Mouse (Mus musculus) limb, embryonic 14.5 days (tissue): ENCODE measurements around the gene Scgn. TPM values are rescaled to one million over a fixed set of nuclear protein-coding genes. Genes with fewer than 3 reads are reported as not detected.

Experiments
- ATAC-seq: fragments of 200-750 bp; cut with Nextera tagmentation; 2 replicates; pipeline ENCODE4 v1.8.0; 2017; ENCODE audit warnings: low read depth, moderate number of reproducible peaks, moderate TSS enrichment; ENCODE audit not compliant: low FRiP score
- DNase-seq: peaks from one replicate; pipeline ENCODE4 v3.0.0-alpha.2; 2015; ENCODE audit warnings: low spot score
- H3K27ac ChIP-seq: fragments of 300-500 bp; sonication (generic); replicated peaks from 2 replicates; pipeline ENCODE4 v1.5.1; 2014; ENCODE audit warnings: low read depth, mild to moderate bottlenecking, low read length, moderate library complexity, mixed read lengths
- H3K27me3 ChIP-seq: fragments of 300-500 bp; sonication (generic); 2 replicates; pipeline ENCODE4 v1.6.1; 2014; ENCODE audit warnings: low read length, mixed read lengths; ENCODE audit not compliant: control insufficient read depth, insufficient read depth
- H3K36me3 ChIP-seq: fragments of 300-500 bp; sonication (generic); 2 replicates; pipeline ENCODE4 v1.6.1; 2014; ENCODE audit warnings: mild to moderate bottlenecking, low read length, moderate library complexity, mixed read lengths; ENCODE audit not compliant: control insufficient read depth, insufficient read depth
- H3K4me1 ChIP-seq: fragments of 300-500 bp; sonication (generic); 2 replicates; pipeline ENCODE4 v1.6.1; 2014; ENCODE audit warnings: antibody characterized with exemption, low read length, mixed read lengths; ENCODE audit not compliant: control insufficient read depth, insufficient read depth
- H3K4me2 ChIP-seq: fragments of 300-500 bp; sonication (generic); replicated peaks from 2 replicates; pipeline ENCODE4 v1.6.1; 2014; ENCODE audit warnings: low read depth, mild to moderate bottlenecking, low read length, moderate library complexity; ENCODE audit not compliant: severe bottlenecking
- H3K4me3 ChIP-seq: fragments of 300-500 bp; sonication (generic); replicated peaks from 2 replicates; pipeline ENCODE4 v1.5.1; 2014; ENCODE audit warnings: low read length
- H3K9ac ChIP-seq: fragments of 300-500 bp; sonication (generic); 2 replicates; pipeline ENCODE4 v1.6.1; 2014; ENCODE audit warnings: mild to moderate bottlenecking, low read depth, low read length, moderate library complexity; ENCODE audit not compliant: severe bottlenecking
- H3K9me3 ChIP-seq: fragments of 300-500 bp; sonication (generic); 2 replicates; pipeline ENCODE4 v1.6.1; 2016; ENCODE audit warnings: low read length; ENCODE audit not compliant: control insufficient read depth
- POLR2A ChIP-seq: fragments of 200-500 bp; IDR thresholded peaks from 2 replicates; pipeline ENCODE4 v1.8.0; 2012; ENCODE audit warnings: inconsistent platforms, mild to moderate bottlenecking, moderate library complexity, borderline replicate concordance; ENCODE audit not compliant: insufficient read depth, insufficient read length; ENCODE audit errors: extremely low read depth
- WGBS: fragments of 180-500 bp; shearing (Covaris S2); extraction: QIAGEN DNeasy Blood & Tissue Kit; methylation state at CpG from one replicate; pipeline ENCODE4 v1.1.7; 2014; 5-methylcytosine and 5-hydroxymethylcytosine counted together
- polyA plus RNA-seq, 2 experiments: library from polyadenylated mRNA; depleted of rRNA in 1 of 2; stranded (reverse) in 1 of 2; unstranded in 1 of 2; fragments of >200 nt; fragmentation: Nextera tagmentation in 1 of 2; extraction: Ambion mirVana in 1 of 2; gene quantifications; 2 replicates each; pipeline versions ENCODE4 v1.2.1 to v1.2.3; 2012 to 2014

Gene Scgn
- polyA plus RNA-seq, 2 experiments, result 0.12 to 0.20 TPM

- Histone ChIP-seq H3K36me3 (no peaks in the 10 kb centered on the region), H3K27me3 (no peaks in the 10 kb centered on the region), H3K9ac (no peak overlapping the region), H3K9me3 (no peaks in the 10 kb centered on the region), H3K27ac (no peak overlapping the region), H3K4me3 (no peak overlapping the region), H3K4me1 (no peaks in the 10 kb centered on the region), H3K4me2 (no peak overlapping the region)
- WGBS, result 39% methylated on average over 2 of the region's 2 CpGs
- TF ChIP-seq POLR2A, result no peak
- DNase-seq (no peak), ATAC-seq (no peak)
Measured at GRCm38 (mm10) chr13:23959776-23960175, 31.2 kb downstream of the Scgn start.

- no peak overlapping the region for H3K27ac ChIP-seq
- H3K4me3 ChIP-seq, result no peak overlapping the region
- no peak overlapping the region for H3K9ac ChIP-seq
- no peaks in the 10 kb centered on the region for H3K9me3 ChIP-seq
- DNase-seq (no peak), ATAC-seq (no peak)
- no peak overlapping the region for H3K4me2 ChIP-seq
- no peak for TF ChIP-seq POLR2A
- H3K4me1 ChIP-seq, result peaks cover 6% of the 10 kb centered on the region; the same call in 1 of the 2 replicates
- H3K27me3 ChIP-seq, result no peaks in the 10 kb centered on the region
- no peaks in the 10 kb centered on the region for H3K36me3 ChIP-seq
- 69% methylated on average over 3 of the region's 3 CpGs for WGBS
Measured at GRCm38 (mm10) chr13:23950928-23951327, 40.1 kb downstream of the Scgn start.

GRCm38 (mm10) chr13:23949484-23950246 lies 41.3 kb downstream of the Scgn start:
- ATAC-seq (no peak), DNase-seq (no peak)
- H3K4me3 ChIP-seq, result no peak overlapping the region
- H3K4me1 ChIP-seq, result peaks cover 6% of the 10 kb centered on the region; the same call in 1 of the 2 replicates
- H3K9ac ChIP-seq, result no peak overlapping the region
- WGBS, result 45% methylated on average over 14 of the region's 14 CpGs
- TF ChIP-seq POLR2A, result no peak
- H3K36me3 ChIP-seq, result no peaks in the 10 kb centered on the region
- H3K27me3 ChIP-seq, result no peaks in the 10 kb centered on the region
- H3K9me3 ChIP-seq, result no peaks in the 10 kb centered on the region
- H3K27ac ChIP-seq, result no peak overlapping the region
- H3K4me2 ChIP-seq, result no peak overlapping the region

- Histone ChIP-seq H3K4me1 (peaks cover 6% of the 10 kb centered on the region; the same call in 1 of the 2 replicates), H3K27ac (no peak overlapping the region), H3K36me3 (no peaks in the 10 kb centered on the region), H3K4me2 (no peak overlapping the region), H3K4me3 (no peak overlapping the region), H3K27me3 (no peaks in the 10 kb centered on the region), H3K9ac (no peak overlapping the region), H3K9me3 (no peaks in the 10 kb centered on the region)
- no peak; the same call in 1 of the 2 replicates for ATAC-seq
- no peak for DNase-seq
- TF ChIP-seq POLR2A, result no peak
- WGBS, result 13% methylated on average over 2 of the region's 2 CpGs
Measured at GRCm38 (mm10) chr13:23946254-23946653, 44.8 kb downstream of the Scgn start.

GRCm38 (mm10) chr13:23942861-23943260 lies 48.2 kb downstream of the Scgn start:
- WGBS, result 39% methylated on average over 2 of the region's 2 CpGs
- Histone ChIP-seq H3K4me1 (peaks cover 6% of the 10 kb centered on the region; the same call in 1 of the 2 replicates), H3K27me3 (no peaks in the 10 kb centered on the region), H3K36me3 (no peaks in the 10 kb centered on the region), H3K27ac (no peak overlapping the region), H3K4me2 (no peak overlapping the region), H3K4me3 (no peak overlapping the region), H3K9me3 (no peaks in the 10 kb centered on the region), H3K9ac (no peak overlapping the region)
- no peak for TF ChIP-seq POLR2A
- DNase-seq, result no peak
- no peak for ATAC-seq

GRCm38 (mm10) chr13:23940291-23940690 lies 50.7 kb downstream of the Scgn start:
- no peak overlapping the region for H3K4me3 ChIP-seq
- no peaks in the 10 kb centered on the region for H3K4me1 ChIP-seq
- ATAC-seq, result no peak
- 56% methylated on average over 6 of the region's 6 CpGs for WGBS
- H3K27ac ChIP-seq, result no peak overlapping the region
- H3K4me2 ChIP-seq, result no peak overlapping the region
- no peak for TF ChIP-seq POLR2A
- no peaks in the 10 kb centered on the region for H3K36me3 ChIP-seq
- H3K9me3 ChIP-seq, result no peaks in the 10 kb centered on the region
- no peak overlapping the region for H3K9ac ChIP-seq
- no peaks in the 10 kb centered on the region for H3K27me3 ChIP-seq
- no peak for DNase-seq
